Mouse (Mus musculus): Measurements from ENCODE around the gene Vmn1r219.
"Not testable (repeated sequence)": the region's sequence is repeated elsewhere in the genome, so short reads cannot be mapped to it uniquely, and the experiment has no call there.

Vmn1r219 gene

DNA sequence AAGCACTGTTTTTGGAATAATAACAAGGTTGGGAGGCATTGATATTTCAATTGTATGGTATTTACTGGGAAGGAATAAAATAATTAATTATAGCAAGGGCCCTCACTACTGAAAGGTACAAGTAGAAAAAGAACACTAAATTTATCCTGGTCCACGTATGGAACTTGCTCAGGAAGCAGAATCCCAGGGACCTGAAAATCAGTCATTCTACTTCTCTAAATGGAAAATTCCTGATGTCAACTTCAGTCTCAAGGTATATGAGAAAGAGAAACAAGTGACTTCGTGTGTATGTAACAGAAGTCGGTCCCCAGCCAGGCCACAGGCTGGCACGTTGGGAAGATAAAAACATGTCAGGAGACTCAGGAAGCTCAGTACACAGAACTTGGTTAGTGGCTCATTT lies at the start of gene Vmn1r219:
Gene Vmn1r219, plus strand, starts transcription at position 301 of the 400 bp plus-strand sequence.
- no peak for DNase-seq

GRCm38 (mm10) chr13:23118126-23118525 lies 41.0 kb upstream of the Vmn1r219 start, which contains the start of gene Vmn1r217:
Gene Vmn1r217 (minus strand): TSS chr13:23118226.
- not testable (repeated sequence) for DNase-seq

GRCm38 (mm10) chr13:23120611-23121010 lies 38.5 kb upstream of the Vmn1r219 start:
- no peak for DNase-seq

DNA sequence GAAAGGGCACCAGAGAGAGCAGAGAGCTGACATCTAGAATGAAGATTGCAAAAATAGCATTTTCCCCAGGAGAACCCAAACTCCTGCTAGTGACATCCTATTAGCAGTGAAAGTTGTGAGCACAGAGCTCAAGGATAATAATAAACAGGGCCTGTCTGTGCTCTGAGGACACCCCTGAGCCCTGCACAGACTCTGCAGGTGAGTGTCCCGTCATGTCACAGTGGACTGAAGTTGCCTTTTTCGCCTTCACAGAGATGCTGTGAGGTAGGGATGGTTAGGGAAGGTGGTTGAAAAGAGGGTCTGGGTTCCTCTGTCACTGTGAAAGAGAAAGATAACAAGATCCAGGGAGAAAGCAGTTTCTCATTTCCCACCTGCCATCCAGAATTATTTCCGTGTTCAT lies 26.0 kb upstream of the Vmn1r219 start, which contains the start of gene Vmn1r218:
Gene Vmn1r218, plus strand, starts transcription at position 57 of the 400 bp plus-strand sequence.
- no peak for DNase-seq

DNA sequence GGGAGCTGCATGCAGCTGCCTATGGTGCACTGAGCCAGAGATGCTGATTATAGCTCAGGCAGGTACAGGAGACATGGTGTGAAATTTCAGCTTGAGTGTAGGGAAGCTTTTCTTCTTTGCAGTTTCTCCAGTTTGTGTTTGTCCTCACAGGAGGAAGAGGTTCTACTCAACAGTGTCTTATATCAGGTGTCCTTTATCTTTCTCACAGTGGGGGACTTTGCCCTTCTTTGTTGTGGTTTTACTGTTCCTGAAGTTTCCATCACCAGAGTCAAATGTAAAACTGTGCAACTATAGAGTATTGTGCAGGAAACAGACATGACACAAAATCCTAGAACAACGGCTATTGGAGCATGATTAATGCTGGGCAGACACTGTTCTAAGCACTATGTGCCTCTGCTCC lies 25.6 kb upstream of the Vmn1r219 start:
- no peak for DNase-seq

- no peak for DNase-seq
These were observed 20.2 kb upstream of the Vmn1r219 start for GRCm38 (mm10) chr13:23138880-23139279.

DNA sequence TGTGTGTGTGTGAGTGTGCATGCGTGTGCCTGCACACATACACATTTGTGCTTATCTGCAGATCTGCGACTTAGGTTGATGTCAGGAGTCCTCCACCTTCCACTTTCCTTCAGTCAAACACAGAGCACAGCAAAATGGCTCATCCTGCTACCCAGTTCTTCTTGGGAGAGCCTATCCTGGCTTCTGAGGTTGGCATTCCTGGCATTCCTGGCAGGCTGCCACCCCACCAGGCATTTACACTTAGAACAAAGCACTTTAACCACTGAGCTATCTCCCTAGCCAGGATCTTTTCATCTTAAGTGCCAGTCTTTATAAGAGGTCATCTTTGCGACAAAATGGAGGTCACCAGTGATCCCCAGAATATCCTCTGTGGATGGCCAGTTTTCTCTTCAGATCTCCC lies 1.3 kb upstream of the Vmn1r219 start:
- DNase-seq = peak in 1 of 2 experiments; percentile 1

DNA sequence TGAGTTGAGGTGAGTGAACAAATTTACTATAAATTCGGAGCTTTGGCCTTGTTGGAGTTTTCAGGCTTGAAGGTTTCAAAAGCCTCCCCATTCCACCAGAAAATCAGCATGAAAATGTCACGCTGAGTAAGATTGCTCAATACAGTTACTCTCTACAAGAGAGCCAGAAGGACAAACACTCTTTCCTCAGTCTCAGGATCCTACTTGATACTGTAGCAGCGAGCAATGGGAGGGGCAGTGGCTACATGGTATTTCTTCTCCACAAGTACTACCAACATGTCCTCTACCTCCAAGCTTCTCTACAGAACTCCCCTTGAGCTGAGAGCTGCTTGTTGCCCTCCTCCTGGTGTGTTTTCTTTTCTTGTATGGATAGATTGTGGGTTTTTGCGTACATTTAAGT lies 7.4 kb downstream of the Vmn1r219 start:
- peak; percentile 4 to 11 for DNase-seq

DNA sequence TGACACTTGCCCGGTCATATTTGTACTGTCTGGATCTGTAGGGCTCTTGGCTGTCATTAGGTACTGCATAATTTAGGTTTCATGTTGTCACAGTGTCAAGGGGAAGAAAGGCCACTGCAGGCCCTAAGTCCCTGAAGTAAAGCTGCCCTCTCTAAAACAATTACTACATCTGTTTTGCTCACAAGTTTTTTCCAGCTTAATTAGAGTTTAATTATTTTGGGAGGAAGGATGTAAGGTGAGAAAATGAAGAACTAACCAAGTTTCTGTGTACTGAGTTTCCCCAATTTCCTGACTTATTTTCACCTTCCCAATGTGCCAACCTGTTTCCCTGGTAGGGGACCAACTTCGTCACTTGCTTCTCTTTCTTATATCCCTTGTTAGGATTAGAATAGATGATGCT lies 28.8 kb downstream of the Vmn1r219 start, which contains the start of gene Vmn1r220:
Gene Vmn1r220, minus strand, starts transcription at position 101 of the 400 bp plus-strand sequence.
- DNase-seq = no peak

DNA sequence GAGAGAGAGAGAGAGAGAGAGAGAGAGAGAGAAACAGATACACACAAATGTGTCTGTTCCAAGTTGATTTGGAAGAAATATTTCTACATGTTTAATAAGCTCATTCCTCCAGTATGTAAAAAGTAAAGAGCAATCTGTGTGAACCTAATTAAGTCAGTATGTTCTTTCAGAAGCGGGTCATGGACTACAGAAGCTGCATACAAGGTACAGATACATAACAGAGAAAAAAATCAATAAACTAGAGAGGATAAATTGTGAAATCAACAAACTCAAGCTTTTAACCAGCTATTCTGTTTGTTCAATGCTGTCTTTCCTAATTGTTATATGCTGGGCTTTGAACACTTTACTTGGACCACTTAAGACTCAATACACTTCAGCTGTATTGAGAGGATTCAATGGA lies 44.8 kb downstream of the Vmn1r219 start:
- not testable (repeated sequence) for DNase-seq

DNA sequence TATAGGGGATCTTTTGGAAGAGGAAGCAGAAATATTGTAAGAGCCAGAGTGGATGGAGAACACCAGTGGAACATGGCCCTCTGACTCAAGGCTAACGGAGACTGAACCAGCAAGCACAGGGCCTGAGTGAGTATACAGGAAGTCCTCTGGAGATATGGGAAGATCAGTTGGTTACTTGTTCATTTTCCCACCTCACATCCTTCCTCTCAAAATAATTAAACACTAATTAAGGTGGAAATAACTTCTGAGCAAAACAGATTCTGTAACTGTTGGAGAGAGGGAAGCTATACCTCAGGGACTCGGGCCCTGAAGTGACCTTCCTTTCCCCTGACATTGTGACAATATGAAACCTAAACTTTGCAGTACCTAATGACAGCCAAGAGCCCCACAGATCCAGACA lies 54.7 kb downstream of the Vmn1r219 start, which contains the start of gene Vmn1r221:
Gene Vmn1r221, plus strand, starts transcription at position 301 of the 400 bp plus-strand sequence.
- DNase-seq = not testable (repeated sequence)

Data from lung, adult 18-20 months (tissue).